Mouse (Mus musculus) midbrain, postnatal 0 days (tissue): Measurements from ENCODE around the gene Hyal1. TPM values are rescaled to one million over a fixed set of nuclear protein-coding genes. Genes with fewer than 3 reads are reported as not detected.
"Not testable (repeated sequence)": the region's sequence is repeated elsewhere in the genome, so short reads cannot be mapped to it uniquely, and the experiment has no call there.

Source experiments
- ATAC-seq: fragments of 200-750 bp; cut with Nextera tagmentation; 2 replicates; pipeline ENCODE4 v1.8.0; 2017; ENCODE audit warnings: moderate number of reproducible peaks, mild to moderate bottlenecking, moderate TSS enrichment, moderate library complexity; ENCODE audit not compliant: low FRiP score
- DNase-seq: peaks from one replicate; pipeline ENCODE4 v3.0.0-alpha.2; 2015; ENCODE audit warnings: low spot score
- H3K27ac ChIP-seq: fragments of 300-500 bp; sonication (generic); 2 replicates; pipeline ENCODE4 v1.5.1; 2014; ENCODE audit warnings: low read depth, mild to moderate bottlenecking, low read length, mixed read lengths
- H3K27me3 ChIP-seq: fragments of 300-500 bp; sonication (generic); 2 replicates; pipeline ENCODE4 v1.6.1; 2014; ENCODE audit warnings: low read length, control low read depth, mixed read lengths; ENCODE audit not compliant: insufficient read depth
- H3K36me3 ChIP-seq: fragments of 300-500 bp; sonication (generic); 2 replicates; pipeline ENCODE4 v1.6.1; 2014; ENCODE audit warnings: low read length, control low read depth, mixed read lengths; ENCODE audit not compliant: insufficient read depth
- H3K4me1 ChIP-seq: fragments of 300-500 bp; sonication (generic); 2 replicates; pipeline ENCODE4 v1.6.1; 2014; ENCODE audit warnings: mild to moderate bottlenecking, control low read depth, antibody characterized with exemption, low read length, mixed read lengths; ENCODE audit not compliant: insufficient read depth
- H3K4me2 ChIP-seq: fragments of 300-500 bp; sonication (generic); 2 replicates; pipeline ENCODE4 v1.6.1; 2014; ENCODE audit warnings: low read depth, mild to moderate bottlenecking, low read length, mixed read lengths; ENCODE audit not compliant: poor library complexity, severe bottlenecking
- H3K4me3 ChIP-seq: fragments of 300-500 bp; sonication (generic); 2 replicates; pipeline ENCODE4 v1.5.1; 2014; ENCODE audit warnings: low read depth, mild to moderate bottlenecking, low read length, moderate library complexity
- H3K9ac ChIP-seq: fragments of 300-500 bp; sonication (generic); replicated peaks from 2 replicates; pipeline ENCODE4 v1.6.1; 2014; ENCODE audit warnings: mild to moderate bottlenecking, low read length, moderate library complexity, mixed read lengths; ENCODE audit not compliant: poor library complexity, severe bottlenecking
- H3K9me3 ChIP-seq: fragments of 300-500 bp; sonication (generic); 2 replicates; pipeline ENCODE4 v1.6.1; 2016; ENCODE audit warnings: low read length, control low read depth
- CTCF ChIP-seq: IDR thresholded peaks from 2 replicates; pipeline ENCODE4 v1.5.1; 2016; ENCODE audit warnings: antibody characterized with exemption, mild to moderate bottlenecking
- WGBS: fragments of 180-500 bp; shearing (Covaris S2); extraction: QIAGEN DNeasy Blood & Tissue Kit; methylation state at CpG from one replicate; pipeline ENCODE4 v1.1.7; 2014; 5-methylcytosine and 5-hydroxymethylcytosine counted together
- polyA plus RNA-seq: library from polyadenylated mRNA; unstranded; fragments of >200 nt; fragmentation: Nextera tagmentation; extraction: Ambion mirVana; gene quantifications from 2 replicates; pipeline ENCODE4 v1.2.1, GENCODE M21; 2015
- total RNA-seq: library from RNA; depleted of rRNA; stranded (reverse); fragments of >200 nt; gene quantifications from 2 replicates; pipeline ENCODE4 v1.2.3, GENCODE M21; 2014

The Hyal1 gene
- total and polyA plus RNA-seq, 2 experiments from 2014 or later = 2.9 to 3.5 TPM

GRCm38 (mm10) chr9:107555701-107556100, 21.0 kb upstream of the Hyal1 start:
- Histone ChIP-seq H3K4me3 (peak overlapping the region; percentile 74; the same call in 1 of the 2 replicates), H3K9me3 (no peaks in the 10 kb centered on the region), H3K27ac (no peak overlapping the region), H3K27me3 (peaks cover 19% of the 10 kb centered on the region), H3K4me1 (no peaks in the 10 kb centered on the region; the same call in 1 of the 2 replicates), H3K36me3 (peaks cover 25% of the 10 kb centered on the region), H3K9ac (peak overlapping the region; percentile 74; the same call in 1 of the 2 replicates), H3K4me2 (peak overlapping the region; percentile 81)
- 39% methylated on average over 2 of the region's 2 CpGs for WGBS
- no peak for TF ChIP-seq CTCF
- ATAC-seq = no peak
- no peak for DNase-seq

- DNase-seq (no peak), ATAC-seq (no peak)
- Histone ChIP-seq H3K27me3 (peaks cover 14% of the 10 kb centered on the region), H3K9me3 (no peaks in the 10 kb centered on the region), H3K4me1 (no peaks in the 10 kb centered on the region; the same call in 1 of the 2 replicates), H3K4me2 (peak overlapping the region; percentile 81; the same call in 1 of the 2 replicates), H3K27ac (no peak overlapping the region), H3K36me3 (peaks cover 26% of the 10 kb centered on the region), H3K9ac (no peak overlapping the region; the same call in 1 of the 2 replicates), H3K4me3 (no peak overlapping the region)
- 76% methylated on average over 3 of the region's 3 CpGs for WGBS
- TF ChIP-seq CTCF = no peak
Observed at GRCm38 (mm10) chr9:107556346-107556745, 20.4 kb upstream of the Hyal1 start.

- Histone ChIP-seq H3K4me2 (peak within 1 kb of the TSS; percentile 75), H3K27me3 (no peaks in the 10 kb centered on the region), H3K27ac (peak within 1 kb of the TSS; percentile 68), H3K36me3 (peaks cover 33% of the 10 kb centered on the region), H3K9me3 (no peaks in the 10 kb centered on the region), H3K4me3 (peak within 1 kb of the TSS; percentile 92), H3K4me1 (peaks cover 15% of the 10 kb centered on the region), H3K9ac (peak within 1 kb of the TSS; percentile 85)
- ATAC-seq (peak; percentile 95), DNase-seq (peak; percentile 96)
- no peak for TF ChIP-seq CTCF
- WGBS = under 1% methylated on average over 44 of the region's 46 CpGs
Observed at GRCm38 (mm10) chr9:107563029-107563581, 13.6 kb upstream of the Hyal1 start, which contains the start of gene Tusc2. Gene Tusc2 (plus strand): TSS chr9:107563255.

GRCm38 (mm10) chr9:107565556-107565955, 11.2 kb upstream of the Hyal1 start:
- WGBS = 51% methylated on average over 5 of the region's 5 CpGs
- peak; percentile 26 for TF ChIP-seq CTCF
- not testable (repeated sequence) for H3K4me3 ChIP-seq, H3K27me3 ChIP-seq, H3K9me3 ChIP-seq, ATAC-seq, H3K27ac ChIP-seq, H3K9ac ChIP-seq, DNase-seq, H3K4me2 ChIP-seq
- Histone ChIP-seq H3K36me3 (peaks cover 17% of the 10 kb centered on the region), H3K4me1 (peaks cover 21% of the 10 kb centered on the region)

GRCm38 (mm10) chr9:107566041-107566709, 10.6 kb upstream of the Hyal1 start:
- peaks cover 25% of the 10 kb centered on the region for H3K4me1 ChIP-seq
- H3K9me3 ChIP-seq = no peaks in the 10 kb centered on the region
- DNase-seq (peak; percentile 70), ATAC-seq (no peak)
- H3K27me3 ChIP-seq = no peaks in the 10 kb centered on the region
- H3K4me2 ChIP-seq = no peak overlapping the region
- peak; percentile 85 for TF ChIP-seq CTCF
- H3K9ac ChIP-seq = no peak overlapping the region
- no peak overlapping the region for H3K4me3 ChIP-seq
- 58% methylated on average over 15 of the region's 15 CpGs for WGBS
- H3K27ac ChIP-seq = 0 out of 2 replicates have a peak overlapping the region, but pooled peaks have one; percentile 18
- H3K36me3 ChIP-seq = peaks cover 22% of the 10 kb centered on the region

- no peak overlapping the region for H3K9ac ChIP-seq
- H3K27me3 ChIP-seq = no peaks in the 10 kb centered on the region
- no peak for ATAC-seq
- TF ChIP-seq CTCF = no peak
- H3K4me2 ChIP-seq = no peak overlapping the region
- peaks cover 20% of the 10 kb centered on the region for H3K36me3 ChIP-seq
- no peak for DNase-seq
- H3K4me3 ChIP-seq = no peak overlapping the region
- peaks cover 28% of the 10 kb centered on the region for H3K4me1 ChIP-seq
- H3K9me3 ChIP-seq = no peaks in the 10 kb centered on the region
- H3K27ac ChIP-seq = 0 out of 2 replicates have a peak overlapping the region, but pooled peaks have one; percentile 18
- WGBS = 69% methylated on average over 3 of the region's 3 CpGs
Observed at GRCm38 (mm10) chr9:107566855-107567254, 9.9 kb upstream of the Hyal1 start.
